Mouse (Mus musculus) testis, postnatal 10 days (tissue): ENCODE results near the gene Lipt2.

Experiments
- DNase-seq: peaks from one replicate; pipeline ENCODE4 v3.0.0; 2021; ENCODE audit warnings: low spot score

Gene Lipt2

DNA sequence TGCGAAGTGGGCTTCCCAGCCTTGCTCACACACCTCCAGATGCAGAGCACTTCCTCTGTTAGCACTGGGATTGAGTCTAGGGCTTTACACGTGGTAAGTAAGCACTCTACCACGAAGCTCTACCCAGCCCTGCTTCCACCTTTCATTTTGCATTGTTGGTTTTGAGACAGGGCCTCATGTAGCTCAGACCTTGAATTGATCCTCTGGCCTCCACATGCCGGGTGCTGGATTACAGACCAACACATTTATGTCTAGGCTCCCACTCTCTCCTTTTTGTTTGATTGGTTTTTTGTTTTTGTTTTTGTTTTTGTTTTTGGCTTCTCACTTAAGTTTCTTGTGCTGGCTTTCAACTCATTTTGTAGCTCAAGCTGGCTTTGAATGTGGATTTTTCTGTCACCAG is 11.7 kb downstream of the Lipt2 start:
- no peak for DNase-seq

DNA sequence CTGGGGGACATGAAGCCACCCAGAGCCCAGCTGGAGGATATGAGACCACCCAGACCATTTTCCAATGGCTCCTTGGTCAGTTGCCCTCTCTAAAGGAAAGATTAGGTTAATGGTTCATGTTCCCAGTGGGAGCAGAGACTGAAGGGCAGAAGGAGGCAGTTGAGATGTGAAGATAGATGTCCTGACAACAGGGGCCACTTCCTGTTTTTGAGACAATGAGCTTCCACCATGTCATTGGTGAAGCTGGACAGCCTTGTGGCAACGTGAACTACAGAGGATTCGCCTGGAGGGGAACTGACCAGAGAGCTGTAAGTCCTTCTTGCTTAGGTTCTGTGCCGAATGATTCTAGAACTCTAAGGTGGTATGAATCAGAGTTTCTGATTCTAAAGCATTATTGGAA is 17.2 kb downstream of the Lipt2 start, which contains the start of gene Kcne3:
Gene Kcne3, plus strand, starts transcription at position 234 of the 400 bp plus-strand sequence.
- no peak for DNase-seq

DNA sequence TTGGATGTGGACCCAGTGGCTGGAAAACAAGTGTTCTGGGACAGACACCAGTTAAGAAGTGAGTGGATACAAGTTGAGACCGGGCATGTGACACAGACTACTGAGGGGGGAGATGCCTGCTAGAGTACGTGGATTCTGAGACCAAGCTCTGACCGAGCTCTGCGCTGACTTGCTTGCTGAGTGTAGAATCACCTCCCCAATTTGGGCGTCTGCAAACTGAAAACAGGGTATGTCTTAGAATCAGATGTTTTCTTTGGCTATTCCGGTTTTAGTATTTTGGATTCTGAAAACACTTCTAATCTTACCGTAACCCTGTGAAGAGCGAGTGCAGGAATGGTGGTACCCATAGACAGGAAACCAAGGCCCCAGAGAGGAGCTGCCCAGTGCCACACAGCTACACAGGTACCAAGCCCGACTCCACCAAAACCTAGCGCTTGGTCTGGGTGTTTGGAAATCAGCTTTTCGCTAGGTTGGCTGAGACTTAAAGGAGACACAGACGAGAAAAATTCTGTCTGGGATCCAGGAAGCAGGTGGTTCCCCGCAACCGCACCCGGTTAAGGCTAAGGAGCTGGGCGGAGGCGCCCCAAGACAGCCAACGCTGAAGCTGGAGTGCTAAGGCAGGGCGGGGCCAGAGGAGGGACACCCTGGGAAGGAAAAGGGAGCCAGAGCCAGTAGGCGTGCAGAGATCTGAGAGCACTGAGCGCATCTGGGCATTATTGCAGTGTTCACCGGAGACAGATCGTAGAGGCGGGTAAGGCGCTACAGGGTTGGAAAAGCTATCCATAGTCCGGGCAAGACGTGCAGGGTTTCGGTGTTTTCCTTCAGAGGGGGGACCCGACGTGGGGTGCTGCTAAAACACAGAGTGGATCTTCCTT is 19.2 kb downstream of the Lipt2 start:
- peak; percentile 68 for DNase-seq

- no peak for DNase-seq
Measured at GRCm38 (mm10) chr7:100178891-100179233, 19.8 kb downstream of the Lipt2 start.

GRCm38 (mm10) chr7:100179394-100179793 is 20.3 kb downstream of the Lipt2 start:
- DNase-seq, result no peak

DNA sequence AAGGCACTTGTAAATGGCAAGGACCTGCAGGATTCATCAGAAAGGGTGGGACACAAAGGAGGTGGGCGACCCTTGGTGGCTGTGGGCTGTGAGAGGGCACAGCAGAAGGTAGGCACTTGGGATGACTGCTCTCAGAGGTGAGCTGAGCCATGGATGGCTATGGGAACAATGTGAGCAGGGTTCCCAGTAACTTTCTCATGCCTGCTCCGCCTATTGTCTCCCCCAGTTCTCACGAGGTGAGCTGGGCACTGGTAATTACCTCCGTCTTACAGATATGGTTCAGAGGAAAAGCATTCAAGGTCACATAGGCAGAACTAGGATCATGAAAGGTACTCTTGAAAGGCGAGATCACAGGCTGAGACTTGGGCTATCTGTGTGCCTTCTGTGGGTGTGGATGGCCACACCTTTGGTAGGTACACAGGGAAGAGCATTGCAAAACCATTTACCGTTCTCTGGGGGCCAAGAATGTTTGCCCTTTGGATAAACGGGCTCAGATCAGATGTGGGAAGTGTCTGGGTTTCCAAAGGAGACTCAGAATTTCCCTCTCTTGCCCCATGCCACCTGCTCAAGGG is 20.8 kb downstream of the Lipt2 start:
- DNase-seq, result no peak

DNA sequence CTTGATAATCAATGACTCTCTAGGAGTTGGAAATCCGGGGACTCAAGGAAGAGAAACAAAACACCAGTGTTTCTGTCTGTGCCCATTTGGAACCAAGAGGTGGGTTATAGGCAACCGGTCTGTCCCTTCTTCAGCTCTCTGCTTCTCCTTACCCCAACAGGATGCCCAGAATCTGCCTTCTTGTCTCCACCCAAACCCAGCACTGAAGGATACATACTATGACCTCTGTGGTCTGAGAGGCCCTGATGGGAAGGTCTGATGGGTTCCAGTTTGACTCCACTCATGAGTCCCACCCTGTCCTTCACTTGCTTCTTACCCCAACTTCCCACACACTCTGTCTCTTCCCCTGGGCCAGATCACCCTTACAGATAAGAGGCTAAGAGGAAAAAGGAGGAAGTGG is 22.1 kb downstream of the Lipt2 start:
- no peak for DNase-seq

- DNase-seq, result no peak
Measured at GRCm38 (mm10) chr7:100181614-100182013, 22.5 kb downstream of the Lipt2 start.

- DNase-seq, result no peak
Measured at GRCm38 (mm10) chr7:100182388-100182787, 23.3 kb downstream of the Lipt2 start.

GRCm38 (mm10) chr7:100187601-100188000 is 28.5 kb downstream of the Lipt2 start:
- peak; percentile 74 for DNase-seq

DNA sequence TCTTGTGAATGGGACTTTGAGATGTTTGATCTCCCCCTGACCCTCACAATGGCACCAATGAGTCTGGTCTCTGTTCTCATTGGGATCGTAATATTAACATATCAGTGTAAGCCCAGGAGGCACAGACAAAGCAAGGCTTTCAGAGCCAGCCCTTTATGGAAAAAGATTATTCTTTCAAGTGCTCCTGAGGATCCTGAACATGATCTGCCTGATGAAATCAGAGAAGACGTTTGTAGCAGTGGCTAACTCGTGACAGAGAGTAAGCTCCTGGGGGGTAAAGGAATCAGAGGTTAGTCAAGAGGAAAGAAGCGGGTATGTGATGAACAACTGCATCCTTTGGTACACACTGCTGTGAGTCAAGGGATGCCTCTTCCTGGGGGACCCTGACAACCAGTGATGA is 31.1 kb downstream of the Lipt2 start:
- no peak for DNase-seq

DNA sequence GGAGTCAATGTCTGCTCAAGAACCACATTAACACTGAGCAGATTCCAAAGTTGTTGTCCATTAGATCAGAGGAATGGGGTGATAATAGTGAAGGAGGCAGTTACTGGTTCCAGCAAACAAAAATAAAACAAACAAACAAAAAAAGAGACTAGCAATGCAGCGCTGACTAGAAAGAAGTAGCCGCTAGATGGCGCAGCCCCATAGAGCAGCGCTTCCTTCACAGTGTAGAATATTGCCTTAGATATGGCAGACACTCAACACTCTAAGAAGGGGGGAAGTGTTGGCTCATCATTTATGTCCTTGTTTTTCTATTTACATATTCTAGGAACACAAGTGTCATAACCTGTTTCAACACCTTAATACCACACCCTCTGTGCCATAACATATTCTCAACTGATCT is 31.7 kb downstream of the Lipt2 start:
- peak; percentile 83 for DNase-seq

GRCm38 (mm10) chr7:100201191-100201590 is 42.1 kb downstream of the Lipt2 start:
- DNase-seq, result no peak

DNA sequence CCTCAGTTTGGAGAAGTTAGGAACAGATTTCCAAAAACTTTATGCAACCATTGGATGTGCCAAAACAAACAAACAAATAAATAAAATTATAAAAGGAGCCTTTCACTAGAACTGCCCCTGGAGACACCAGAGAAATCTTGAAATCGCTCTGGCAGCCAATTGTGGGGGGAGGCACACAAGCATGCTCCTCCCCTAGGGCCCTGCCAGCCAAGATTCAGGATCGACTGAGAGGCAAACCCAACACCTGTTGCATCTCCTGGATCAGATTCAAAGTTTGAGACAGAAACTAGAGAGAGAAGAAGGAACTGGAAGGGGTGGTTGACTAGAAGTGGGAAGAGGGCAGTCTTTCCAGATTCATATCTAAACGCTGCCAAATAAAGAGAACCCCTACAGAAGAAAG is 44.5 kb downstream of the Lipt2 start:
- no peak for DNase-seq

DNA sequence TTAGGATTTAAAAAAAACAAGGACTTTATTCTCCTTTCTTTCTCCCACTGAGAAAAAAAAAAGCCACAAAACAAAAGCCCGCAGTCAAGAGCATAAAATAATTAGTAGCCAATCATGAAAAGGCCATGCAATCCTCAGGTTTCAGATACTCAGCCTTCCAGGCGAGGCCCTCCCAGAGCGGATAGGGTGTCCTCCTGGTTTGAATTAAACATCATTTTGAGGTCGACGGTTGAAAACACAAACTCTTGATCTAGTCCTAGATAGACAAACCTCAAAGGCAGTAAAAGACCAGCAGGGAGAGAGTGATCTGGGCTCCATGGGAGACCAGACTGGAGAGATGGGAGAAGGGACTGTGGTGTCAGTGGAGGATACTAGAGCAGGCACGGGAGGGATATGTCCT is 45.8 kb downstream of the Lipt2 start:
- no peak for DNase-seq

DNA sequence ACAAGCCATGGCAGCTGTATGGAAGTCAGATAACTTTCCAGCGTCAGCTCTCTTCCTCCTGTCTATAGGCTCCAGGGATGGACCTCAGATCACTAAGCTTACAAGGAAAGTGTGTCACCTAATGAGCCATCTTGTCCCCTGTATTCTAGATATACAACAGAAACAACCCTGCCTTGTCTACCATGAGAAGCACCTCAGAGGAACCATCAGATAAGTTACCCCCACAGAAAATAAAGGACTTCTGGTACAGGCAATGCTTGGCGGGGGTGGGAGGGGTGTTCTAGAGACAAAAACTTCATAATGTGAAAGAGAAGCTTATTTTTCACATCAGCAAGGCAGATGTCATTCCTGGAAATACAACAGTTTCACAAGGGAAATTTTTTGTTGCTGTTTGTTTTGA is 47.1 kb downstream of the Lipt2 start:
- no peak for DNase-seq

DNA sequence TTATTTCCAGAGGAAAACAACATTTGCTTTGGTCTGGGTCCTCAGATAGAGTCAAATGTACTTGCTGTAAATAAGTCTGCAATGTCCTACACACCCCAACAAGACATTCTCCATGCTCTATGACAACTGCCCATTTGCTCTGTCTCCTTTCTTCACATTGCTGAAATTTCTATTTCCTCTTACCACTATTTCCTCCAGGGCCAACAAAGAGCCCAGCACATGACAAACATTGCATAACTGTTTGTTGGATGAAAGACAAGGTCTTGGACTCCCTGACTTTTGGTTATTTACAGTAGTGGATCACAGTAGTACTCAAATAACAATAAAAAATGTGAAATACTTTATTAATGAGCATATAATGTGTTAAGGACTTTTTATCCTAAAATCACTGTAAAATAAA is 48.8 kb downstream of the Lipt2 start:
- DNase-seq, result no peak
